Mouse (Mus musculus): ENCODE results near the gene Draxin.

Gene Draxin

DNA sequence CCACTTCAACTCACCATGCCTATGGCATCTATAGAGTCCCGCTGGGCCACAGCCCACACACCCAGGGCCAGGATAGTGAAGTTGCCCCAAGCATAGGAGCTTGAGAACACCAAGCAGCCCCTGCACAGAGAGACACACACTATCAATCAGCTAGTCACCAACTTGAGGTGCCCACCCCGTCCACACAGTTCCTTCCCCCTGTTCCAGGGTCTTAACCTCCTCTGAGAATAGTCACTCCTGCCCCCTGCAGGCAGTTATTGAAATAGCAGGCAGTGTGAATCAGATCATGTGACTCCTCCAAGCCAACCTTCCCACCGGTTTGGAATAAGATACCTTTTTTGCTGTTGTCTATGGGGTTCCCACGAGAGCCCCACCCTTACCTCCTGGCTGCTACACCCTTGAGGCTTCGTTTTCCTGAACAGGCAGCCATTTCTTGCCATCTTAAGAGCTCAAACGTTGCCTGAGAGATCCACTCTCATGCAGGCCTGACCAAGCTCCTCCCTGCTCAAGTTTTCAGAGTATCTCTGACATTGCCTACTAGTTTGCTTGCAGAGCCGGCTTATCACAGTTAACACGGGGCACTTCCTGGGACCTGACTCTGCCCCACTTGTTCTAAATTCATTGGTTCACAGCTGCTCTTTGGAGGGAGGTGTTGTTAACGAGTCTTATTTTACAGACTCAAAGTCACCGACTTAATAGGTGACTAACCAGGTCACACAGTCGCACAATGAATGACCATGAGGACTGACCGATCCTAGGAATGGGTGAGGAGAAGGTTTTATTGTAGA, 48.0 kb downstream of the Draxin start:
- no peak for DNase-seq

DNA sequence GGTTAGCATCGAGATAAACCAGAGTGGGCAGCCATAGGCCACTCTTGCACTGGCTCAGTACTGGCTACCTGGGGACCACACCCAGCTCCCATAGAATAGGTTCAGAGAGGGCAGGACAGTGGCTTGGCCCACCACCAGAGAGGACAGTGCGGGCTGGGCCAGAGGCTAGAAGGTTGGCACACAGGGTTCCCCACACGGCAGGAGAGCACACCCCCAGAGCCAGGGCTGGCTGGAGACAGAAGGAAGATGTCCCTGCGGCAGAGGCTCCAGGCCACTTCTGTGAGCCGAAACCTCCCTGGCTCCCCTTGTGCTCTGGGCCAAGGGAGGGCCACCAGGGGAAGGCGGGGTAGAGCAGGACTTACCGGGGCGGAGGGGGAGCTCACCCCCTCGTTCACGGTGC, 49.3 kb downstream of the Draxin start:
- DNase-seq, result no peak

DNA sequence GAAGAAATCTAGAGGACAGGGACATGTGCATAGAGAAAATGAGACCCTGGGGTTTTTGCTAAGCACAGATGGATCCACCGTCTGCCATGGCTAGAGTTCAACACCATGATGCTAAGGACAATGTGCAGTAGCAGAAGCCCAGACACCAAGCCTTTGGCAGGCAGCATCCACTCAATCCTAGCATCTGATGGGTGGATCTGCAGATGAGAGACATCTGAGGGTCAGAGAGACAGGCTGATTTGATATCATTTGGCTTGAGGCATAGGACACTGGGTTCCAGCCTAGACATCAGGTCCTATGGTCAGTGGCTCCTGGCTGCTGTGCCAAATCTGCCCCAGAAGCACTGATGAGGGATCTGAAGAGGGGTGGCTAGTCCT, 49.9 kb downstream of the Draxin start:
- no peak for DNase-seq

DNA sequence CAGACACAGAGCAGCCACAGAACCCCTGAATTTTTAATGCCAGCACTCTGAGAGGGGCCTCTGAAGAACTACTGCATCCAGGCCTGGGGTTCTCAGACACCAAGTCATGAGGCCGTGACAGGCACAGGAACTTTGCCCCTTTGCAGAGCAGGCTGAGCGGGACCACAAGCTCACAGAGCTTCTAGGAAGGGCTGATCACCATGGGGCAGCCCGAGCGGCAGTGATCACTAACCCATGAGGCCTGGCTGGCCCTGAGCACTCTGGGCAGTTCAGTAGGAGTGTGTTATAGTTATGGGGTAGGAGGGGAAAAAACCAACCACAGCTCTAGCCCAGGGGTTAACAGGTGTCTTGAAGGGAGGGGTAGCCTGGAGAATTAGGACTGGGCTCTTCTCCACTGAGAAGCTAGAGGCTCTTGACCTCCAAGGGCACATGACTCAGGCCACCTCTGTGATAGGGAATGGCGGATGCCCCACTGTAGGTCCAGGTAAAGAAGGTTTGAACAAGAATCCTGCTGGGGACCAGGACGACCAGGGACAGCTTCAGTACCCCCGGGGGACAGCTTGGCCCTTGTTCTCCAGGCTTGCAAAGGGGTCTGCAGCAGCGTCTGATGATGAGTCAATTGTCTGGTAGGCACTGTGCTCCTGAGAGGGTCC, 50.4 kb downstream of the Draxin start:
- DNase-seq, result no peak

DNA sequence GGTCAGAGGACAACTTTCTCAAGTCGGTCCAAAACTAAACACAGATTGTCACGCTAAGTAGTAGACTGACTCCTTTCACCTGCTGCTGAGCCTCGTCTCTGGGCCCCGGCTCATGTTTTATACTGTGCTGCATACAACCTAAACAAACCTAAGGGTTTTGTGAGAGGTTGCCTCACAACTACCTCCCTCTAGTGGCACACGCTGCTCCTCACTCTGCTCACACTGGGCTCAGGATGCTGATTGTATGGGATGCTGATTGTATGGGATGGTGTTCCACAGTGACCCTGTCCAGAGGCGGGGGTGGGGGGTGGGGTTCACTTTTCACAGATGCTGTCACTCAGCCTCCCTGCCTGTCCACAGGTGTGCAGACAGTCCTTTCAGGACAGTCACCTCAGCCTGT, 51.3 kb downstream of the Draxin start:
- no peak for DNase-seq

DNA sequence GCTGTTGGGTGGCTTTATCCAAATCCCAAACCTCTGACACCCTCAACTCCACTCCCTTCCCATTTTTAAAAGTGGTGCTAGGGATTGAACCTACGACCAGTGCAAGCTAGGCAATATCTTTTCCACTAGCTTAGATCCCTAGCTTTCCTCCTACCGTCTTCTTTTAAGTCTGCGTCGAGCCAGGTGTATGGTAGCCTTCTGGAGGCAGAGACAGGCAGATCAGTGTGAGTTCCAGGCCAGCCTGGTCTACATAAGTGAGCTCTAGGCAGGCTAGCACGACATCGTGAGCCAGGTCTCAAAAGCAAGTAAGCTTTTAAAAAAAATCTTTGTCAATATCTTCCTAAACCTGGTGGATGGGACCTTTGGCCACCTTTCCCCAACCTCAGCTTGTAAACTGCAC, 54.6 kb downstream of the Draxin start:
- no peak for DNase-seq

DNA sequence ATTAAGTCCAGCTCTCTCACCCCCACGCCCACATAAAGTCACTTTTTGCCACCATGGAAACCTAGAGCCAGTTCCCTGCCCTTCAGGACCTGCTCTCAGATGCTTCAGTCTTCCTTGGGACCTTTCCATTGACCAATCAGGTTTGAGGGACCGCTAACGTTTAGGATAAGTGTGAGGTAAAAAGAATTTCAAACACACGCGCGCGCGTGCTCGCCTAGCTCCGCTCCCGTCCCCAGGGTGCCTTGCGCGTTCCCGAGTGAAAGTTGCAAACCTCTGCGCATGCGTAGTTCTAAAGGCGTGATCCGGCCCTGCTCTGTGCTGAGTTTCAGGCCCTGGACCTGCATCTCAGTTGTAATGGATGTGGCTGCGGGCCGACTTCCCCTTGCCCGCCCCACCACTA, 55.2 kb downstream of the Draxin start:
- peak; percentile 63 for DNase-seq

DNA sequence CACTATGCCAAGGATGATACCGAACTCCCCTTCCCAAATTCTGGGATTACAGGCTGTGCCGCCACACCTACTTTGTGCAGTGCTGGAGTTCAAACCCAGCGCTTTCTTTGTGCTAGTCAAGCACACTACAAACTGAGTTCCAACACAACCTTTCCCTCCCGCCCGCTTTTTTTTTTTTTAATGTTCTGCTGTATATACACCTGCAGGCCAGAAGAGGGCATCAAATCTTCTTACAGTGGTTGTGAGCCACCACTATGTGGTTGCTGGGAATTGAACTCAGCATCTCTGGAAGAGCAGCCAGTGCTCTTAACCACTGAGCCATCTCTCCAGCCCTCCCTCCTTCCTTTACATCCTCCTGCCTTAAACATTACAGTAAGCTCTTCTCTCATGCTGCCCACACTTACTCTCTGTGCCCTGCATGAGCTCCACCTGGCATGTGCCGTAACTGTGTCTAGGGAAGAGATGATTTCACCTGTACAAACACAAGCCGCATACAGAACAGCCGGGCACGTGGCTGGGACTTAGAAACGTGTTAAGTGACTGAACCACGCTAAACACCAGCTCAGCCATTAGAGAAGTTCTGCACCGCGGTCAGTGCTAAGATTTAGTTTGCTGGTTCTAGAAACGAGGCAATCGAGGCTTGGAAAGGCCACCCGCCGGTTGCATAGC, 55.8 kb downstream of the Draxin start:
- no peak for DNase-seq

DNA sequence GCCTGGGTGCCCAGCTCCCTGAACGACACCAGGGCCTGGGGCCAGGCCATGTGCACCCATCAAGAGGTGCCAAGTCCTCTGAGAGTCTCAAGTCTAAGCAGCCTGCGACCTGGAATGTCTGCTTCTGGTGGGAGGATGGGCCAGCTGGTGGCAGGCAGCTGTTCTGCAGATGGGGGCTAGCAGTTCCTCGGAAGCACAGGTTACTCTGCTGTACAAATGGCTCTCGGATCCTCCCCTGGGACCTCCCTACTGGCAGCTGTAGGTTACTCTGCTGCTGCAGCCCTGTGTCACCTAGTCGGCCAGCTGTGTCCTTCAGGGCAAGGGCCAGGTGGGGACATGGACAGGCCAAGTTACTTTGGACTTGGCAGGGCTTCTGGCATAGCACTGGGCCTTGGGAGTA, 59.0 kb downstream of the Draxin start:
- DNase-seq, result no peak

DNA sequence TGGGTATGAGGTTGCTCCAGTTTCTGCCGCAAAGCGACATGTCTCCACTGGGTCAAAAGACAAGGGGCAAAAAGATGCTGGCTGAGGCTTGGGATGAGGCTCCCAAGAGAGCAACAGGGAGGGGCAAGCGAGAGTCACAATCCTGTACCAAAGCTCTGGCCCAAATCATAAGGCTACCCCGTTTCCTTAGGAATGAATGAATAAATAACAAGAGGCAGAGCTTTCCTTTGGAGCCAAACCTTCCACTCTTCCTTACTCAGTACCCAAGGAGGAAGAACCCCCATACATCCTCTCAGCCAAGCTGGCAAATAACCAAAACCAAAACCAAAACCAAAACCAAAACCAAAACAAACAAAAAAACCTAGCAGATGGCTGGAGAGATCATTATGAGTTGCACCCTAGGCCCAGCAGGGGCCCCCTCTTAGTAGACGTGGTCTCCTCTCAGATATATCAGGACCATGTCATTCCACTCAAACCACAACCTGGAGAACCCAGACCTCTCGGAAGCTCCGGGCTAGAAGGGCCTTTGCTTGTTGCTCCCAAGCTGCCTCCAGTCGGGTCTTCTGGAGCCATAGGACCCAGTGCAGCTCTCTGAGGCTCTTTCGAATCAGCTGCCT, 60.8 kb downstream of the Draxin start:
- no peak for DNase-seq

DNA sequence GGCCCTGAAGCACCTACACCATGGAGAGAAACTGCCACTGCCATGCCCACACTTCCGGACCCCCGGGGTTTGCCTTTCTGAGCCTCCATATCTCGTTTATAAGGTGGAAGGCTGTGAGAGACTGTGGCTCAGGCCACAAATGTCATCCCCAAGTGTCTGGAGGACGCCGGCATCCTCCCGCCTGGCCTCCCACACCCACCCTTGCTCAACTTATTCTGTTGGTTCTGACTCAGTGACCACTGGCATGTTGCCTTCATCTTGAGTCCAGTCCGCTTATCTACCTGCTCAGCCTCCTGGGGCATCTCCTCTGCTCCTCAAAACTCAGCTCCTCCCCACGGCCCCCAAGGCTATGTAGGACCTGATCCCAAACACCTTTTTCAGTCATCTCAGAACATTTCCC, 63.2 kb downstream of the Draxin start:
- DNase-seq, result no peak

DNA sequence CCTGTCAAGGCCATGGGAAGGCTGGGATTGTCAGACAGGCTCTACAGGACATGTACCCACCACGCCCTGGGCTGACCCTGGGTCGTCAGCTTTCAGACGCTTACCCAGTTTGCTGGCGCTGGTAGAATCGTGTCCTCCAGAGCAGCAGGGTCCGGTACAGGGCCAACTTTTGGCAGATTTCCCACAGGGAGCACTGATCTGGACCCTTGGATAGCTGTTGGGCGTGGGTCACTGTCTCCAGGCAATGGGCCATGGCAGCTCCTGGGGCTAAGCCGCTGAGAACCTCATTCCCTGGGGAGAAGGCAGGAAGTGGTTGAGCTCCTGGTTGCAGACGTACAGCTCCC, 64.1 kb downstream of the Draxin start:
- DNase-seq, result no peak

DNA sequence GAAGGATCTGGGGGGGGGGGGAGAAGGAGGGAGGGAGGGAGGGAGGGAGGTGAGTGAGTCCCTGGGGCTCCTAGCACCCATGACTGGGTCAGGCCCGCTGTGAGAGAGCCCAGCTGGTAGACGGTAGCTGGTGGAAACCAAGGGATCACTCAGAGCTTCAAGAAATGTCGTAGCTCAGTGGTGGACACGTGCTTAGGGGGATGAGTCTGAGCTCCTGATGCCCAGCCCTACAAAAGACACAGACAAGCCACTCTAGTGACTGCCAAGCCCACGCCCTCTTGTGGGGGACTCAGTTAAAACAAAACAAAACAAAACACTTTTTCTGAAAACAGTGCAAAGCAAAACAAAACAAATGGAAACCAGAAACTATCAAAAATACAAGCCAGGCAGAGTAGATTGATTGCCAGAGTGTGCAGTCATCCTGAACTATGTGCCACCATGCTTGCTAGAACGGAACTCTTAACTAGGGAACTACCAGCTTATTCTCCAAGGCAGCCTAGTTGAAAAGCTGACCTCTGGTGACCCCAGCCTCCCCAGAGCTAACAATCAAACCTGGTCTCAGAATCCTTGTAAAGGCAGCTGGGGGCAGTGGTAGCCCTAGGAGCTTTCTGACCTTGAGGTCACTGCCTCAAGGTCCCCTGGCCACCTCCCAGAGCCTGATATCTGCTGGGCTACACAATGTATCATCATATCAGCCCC, 64.6 kb downstream of the Draxin start:
- no peak for DNase-seq

DNA sequence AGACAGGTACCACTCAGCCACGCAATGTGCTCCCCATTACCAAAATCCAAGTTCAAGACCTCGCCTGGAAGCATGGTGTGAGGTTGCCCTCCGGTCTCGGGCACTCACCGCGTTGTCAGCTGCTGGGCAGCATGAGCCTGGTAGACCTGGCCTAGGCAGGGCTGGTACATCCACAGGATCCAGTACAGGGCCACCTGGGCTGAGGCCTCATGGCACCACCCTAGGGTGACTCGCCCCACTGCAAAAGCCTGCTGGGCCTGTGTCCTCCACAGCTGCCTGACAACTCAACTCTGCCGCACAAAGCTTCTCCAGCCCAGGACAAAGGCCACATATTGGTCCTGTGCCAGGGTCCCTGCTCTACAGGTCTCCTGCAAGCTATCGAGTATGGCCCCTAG, 69.4 kb downstream of the Draxin start:
- DNase-seq, result no peak

DNA sequence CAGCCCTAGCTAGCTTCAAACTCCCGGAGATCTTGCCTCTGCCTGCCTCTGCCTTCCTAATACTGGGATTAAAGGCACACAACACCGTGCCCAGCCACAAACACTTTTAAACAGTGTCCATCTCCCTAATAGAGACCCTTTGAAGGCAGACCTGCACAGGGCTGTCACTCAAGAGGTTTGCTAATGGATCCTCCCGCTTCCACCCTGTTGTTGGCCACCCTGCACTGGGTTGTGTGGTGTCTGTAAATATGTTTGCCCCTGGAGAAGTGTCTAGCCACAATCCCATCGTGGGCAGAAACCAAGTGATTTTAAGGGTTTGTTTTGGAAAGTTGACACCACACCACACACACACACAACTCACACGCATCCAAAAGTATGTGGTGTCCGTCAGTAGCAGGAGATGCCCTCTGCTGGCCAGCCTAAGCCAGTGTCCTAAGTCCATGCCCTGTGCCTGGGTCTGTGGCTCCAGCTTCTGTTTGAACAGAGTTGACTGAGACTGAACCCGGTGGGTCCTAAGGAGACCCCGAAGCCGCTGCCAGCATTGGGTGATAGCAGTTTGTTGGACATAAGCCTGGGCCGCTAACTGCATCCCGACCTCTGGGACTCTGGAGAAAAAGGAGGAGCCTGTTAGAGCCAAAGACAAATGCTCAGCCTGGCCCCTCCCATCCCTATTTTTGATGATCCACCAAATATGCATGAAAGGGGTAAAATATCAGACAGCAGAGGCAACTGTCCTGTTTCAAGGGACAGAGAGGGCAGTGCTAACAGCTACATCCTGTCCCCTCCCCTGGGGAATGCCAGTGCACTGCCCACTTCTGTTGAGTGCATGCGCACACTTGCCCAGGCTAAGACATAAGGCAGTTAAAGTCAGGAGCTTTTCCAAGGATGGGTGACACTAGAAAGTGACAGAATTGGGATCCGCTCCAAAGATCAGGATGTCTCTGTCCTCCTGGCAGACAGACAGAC, 70.1 kb downstream of the Draxin start:
- DNase-seq, result no peak

DNA sequence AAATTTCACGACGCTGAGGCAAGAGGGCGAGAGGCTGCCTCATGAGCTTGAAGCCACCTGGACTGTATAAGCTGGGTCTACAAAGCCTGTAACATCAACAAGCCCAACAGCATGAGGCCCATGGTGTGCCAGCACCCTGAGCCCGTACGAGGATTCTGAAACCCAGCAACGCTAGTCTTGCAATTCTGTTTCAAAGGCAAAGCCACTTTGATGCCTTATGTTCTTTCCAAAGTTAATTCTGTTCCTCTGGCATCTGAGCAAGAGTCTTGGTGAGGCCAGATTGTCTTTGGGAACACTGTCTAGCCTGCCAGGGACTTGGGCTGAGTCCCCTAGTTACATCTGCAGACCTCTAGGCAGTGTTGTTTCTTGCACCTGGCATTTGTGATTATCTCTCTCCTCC, 71.5 kb downstream of the Draxin start:
- DNase-seq, result peak; percentile 80

DNA sequence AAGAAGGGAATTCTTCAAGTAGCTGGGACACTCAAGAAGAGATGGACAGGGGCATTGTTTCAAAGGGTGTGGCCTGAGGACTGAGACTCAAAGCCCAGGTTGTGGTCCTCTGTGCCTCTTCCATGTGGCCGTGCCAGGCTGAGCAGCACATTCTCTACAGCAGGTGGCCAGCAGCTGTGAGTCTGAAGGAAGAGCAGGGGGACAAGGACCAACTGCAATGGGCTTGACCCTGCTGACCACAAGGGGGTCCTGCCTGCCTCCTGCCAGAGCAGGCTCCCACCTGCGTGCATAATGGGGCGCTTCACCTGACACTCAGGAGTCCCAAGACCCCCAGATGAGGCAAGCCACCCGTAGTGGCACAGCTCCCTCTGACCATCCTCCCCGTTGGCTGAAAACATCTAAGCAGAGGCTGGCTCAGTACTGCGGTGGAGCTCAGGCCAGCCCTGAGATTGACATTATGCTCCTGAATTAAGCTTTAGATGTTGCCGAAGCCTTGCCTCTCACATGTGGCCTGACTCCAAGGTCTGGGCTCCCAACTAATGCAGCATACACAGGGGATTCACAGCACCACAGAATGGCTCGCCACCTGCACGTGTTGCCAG, 72.2 kb downstream of the Draxin start:
- no peak for DNase-seq

DNA sequence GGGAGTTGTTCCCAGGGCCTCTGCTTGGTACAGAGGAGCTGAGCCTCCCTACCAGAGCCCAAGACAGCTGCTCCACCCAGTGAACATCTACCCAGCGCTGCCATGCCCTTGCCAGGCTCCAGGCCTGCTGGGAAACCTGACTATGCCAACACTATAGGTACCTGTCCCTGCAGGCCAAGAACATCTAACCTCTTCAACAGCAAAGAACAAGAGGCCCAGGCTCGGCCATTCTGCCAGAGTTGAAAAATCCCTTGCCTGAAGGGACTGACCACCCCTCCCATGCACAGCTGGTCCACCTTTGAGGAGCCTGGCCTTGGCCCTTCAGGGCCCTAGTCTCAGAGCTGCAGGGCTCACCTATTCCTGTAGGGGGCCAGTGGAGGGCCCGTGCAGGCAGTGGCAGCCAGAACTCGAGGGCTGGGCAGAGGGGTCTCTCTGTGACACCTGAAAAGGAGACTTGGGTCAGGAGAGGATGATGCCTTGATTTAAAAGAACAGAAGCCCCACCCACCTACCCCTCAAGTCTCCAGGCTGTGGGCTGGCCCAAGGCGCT, 72.8 kb downstream of the Draxin start:
- DNase-seq, result no peak

DNA sequence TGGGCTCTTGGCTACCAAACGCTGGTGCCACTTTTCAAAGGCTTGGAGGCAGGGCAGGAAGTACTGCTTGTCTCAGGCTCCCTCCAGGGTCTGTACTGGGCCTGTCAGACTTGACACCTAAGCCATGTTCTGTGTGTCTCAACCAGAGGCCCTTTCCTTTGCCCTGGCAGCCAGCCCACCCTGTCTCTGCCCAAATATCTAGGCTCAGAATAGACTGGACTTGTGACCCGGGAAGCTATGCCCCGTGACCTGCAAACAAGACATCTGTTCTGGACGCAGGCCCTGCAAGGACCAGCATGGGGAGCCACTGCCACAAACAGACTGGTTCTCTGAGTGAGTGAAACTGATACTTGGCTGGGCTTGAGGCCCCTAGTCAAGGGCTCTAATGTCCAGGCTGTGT, 73.7 kb downstream of the Draxin start:
- no peak for DNase-seq

DNA sequence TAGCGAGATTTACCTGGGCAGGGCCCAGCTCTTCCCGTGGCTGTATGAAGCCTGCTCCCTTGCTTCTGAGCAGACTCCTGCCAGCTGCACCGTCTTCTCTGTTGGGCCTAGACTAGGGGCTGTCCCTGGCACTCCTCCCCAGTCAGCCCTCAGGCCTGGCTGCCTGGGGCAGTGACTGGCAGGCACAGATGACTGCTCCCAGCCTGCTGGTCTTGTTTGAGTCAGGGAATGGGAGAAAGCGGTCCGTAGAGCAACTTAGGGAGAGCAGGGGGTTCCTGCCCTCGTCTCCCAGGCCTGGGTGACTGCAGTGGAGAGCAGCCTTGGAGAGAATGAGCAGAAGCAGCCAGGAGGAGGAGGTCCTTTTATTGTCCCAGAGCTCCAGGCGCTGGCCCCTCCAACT, 74.3 kb downstream of the Draxin start:
- DNase-seq, result no peak

DNA sequence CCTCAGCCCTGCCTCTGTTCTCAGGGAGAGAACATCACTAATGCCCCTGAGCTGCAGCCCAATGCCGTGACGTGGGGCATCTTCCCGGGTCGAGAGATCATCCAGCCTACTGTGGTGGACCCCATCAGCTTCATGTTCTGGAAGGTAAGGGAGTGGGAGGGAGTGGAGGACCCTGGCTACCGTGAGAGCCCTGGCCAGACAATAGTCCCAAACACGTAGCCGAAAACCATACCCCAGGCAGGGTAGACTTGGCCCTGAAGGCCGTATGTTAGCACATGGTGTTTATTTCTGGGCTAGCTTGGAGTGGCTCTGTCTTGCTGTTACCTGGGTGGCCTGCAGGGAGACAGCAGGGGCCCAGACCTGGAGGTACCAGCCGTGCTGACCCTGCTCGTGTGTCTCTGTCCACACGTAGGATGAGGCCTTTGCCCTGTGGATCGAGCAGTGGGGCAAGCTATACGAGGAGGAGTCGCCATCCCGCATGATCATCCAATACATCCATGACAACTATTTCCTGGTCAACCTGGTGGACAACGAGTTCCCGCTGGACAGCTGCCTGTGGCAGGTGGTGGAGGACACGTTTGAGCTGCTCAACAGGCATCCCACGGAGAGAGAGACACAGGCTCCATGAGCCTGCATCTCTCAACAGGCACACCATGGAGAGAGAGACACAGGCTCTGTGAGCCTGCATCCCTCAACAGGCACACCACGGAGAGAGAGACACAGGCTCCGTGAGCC, 75.4 kb downstream of the Draxin start:
- no peak for DNase-seq
